Mouse (Mus musculus) bone marrow, adult 2 months (tissue): ENCODE measurements around the gene Syn3.

Experiments
- CTCF ChIP-seq: fragments of 200-500 bp; IDR thresholded peaks from 2 replicates; pipeline ENCODE4 v1.5.1; 2011; ENCODE audit warnings: low read length, control low read depth; ENCODE audit not compliant: control insufficient read depth, insufficient read depth
- POLR2A ChIP-seq: fragments of 200-500 bp; IDR thresholded peaks from 2 replicates; pipeline ENCODE4 v1.6.1; 2011; ENCODE audit warnings: low read depth, mild to moderate bottlenecking, control low read depth, low read length, borderline replicate concordance; ENCODE audit not compliant: control insufficient read depth

DNA sequence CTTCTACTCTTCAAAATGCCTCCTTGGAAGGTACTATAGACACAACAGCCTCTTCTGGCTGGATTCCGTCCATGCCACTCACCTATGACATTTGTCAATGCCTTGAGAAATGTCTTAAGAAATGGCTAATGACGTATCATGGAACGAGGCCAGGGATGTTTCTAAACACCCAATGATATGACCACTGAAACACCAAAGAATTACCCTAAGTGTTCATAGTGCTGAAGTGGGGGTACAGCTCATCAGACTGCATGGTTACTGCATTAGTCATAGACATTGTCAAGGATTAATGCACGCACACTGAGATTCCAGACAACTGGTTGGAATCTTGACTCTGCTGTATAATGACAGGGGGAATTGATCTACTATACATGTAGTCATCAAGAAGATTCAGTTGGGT is 325.4 kb downstream of the Syn3 start:
- TF ChIP-seq POLR2A (no peak), CTCF (no peak)
